Mouse (Mus musculus) embryonic facial prominence, embryonic 15.5 days (tissue): ENCODE data around the gene Rpsa. TPM values are rescaled to one million over a fixed set of nuclear protein-coding genes. Genes with fewer than 3 reads are reported as not detected.
A peak's percentile ranks its signal among the peaks of the same experiment; 100 is the strongest.

Source experiments
- ATAC-seq: fragments of 200-750 bp; cut with Nextera tagmentation; 2 replicates; pipeline ENCODE4 v1.8.0; 2017; ENCODE audit warnings: low read depth, moderate TSS enrichment; ENCODE audit not compliant: insufficient number of reproducible peaks, low FRiP score, low TSS enrichment
- H3K27ac ChIP-seq: fragments of 300-500 bp; sonication (generic); replicated peaks from 2 replicates; pipeline ENCODE4 v1.5.1; 2015; ENCODE audit warnings: mild to moderate bottlenecking, inconsistent platforms
- H3K27me3 ChIP-seq: fragments of 300-500 bp; sonication (generic); 2 replicates; pipeline ENCODE4 v1.6.1; 2015; ENCODE audit warnings: inconsistent platforms
- H3K36me3 ChIP-seq: fragments of 300-500 bp; sonication (generic); 2 replicates; pipeline ENCODE4 v1.6.1; 2015; ENCODE audit warnings: mild to moderate bottlenecking, inconsistent platforms
- H3K4me1 ChIP-seq: fragments of 300-500 bp; sonication (generic); 2 replicates; pipeline ENCODE4 v1.6.1; 2015; ENCODE audit warnings: inconsistent platforms
- H3K4me2 ChIP-seq: fragments of 300-500 bp; sonication (generic); replicated peaks from 2 replicates; pipeline ENCODE4 v1.6.1; 2015; ENCODE audit warnings: mild to moderate bottlenecking, inconsistent platforms
- H3K4me3 ChIP-seq: fragments of 300-500 bp; sonication (generic); replicated peaks from 2 replicates; pipeline ENCODE4 v1.5.1; 2015; ENCODE audit warnings: mild to moderate bottlenecking, inconsistent platforms
- H3K9ac ChIP-seq: fragments of 300-500 bp; sonication (generic); 2 replicates; pipeline ENCODE4 v1.6.1; 2015; ENCODE audit warnings: inconsistent platforms
- H3K9me3 ChIP-seq: fragments of 300-500 bp; sonication (generic); replicated peaks from 2 replicates; pipeline ENCODE4 v1.6.1; 2016; ENCODE audit warnings: inconsistent platforms
- WGBS: fragments of 180-500 bp; shearing (Covaris S2); methylation state at CpG from one replicate; pipeline ENCODE4 v1.1.7; 2015; 5-methylcytosine and 5-hydroxymethylcytosine counted together
- polyA plus RNA-seq: library from polyadenylated mRNA; unstranded; fragments of >200 nt; fragmentation: Nextera tagmentation; extraction: Ambion mirVana; gene quantifications from 2 replicates; pipeline ENCODE4 v1.2.1, GENCODE M21; 2015

Rpsa gene
- polyA plus RNA-seq, 1 experiment from 2014 or later = 1,545 TPM

DNA sequence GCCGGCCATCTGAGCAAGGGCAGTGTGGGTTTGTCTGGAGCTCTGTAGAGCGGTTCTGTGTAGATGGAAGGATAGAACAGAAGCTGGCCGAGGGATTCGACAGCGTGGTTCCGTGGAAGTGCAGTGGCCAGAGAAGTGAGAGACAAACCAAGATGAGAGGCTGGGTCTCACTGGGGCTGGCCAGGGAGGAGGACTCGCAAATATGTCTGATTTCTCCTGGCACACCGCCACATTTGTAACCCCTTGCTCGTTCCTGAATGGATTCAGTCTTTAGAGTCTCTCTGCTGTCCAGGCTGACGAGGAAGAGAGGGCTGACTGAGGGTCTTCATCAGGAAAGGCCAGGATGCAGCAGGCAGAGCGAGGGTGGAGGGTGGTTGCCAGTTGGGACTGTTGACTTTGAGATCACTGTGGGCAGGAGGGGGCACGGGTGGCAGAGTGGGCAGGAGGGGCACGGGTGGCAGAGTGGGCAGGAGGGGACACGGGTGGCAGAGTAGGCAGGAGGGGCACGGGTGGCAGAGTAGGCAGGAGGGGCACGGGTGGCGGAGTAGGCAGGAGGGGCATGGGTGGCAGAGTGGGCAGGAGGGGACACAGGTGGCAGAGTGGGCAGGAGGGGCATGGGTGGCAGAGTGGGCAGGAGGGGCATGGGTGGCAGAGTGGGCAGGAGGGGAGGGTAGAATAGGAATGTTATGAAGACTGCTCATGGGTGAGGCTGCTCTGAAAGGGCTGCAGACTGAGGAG, 13.3 kb upstream of the Rpsa start:
- Histone ChIP-seq H3K27me3 (no peaks in the 10 kb centered on the region), H3K27ac (no peak overlapping the region), H3K9me3 (no peaks in the 10 kb centered on the region), H3K36me3 (peaks cover 15% of the 10 kb centered on the region), H3K4me2 (no peak overlapping the region), H3K9ac (no peak overlapping the region), H3K4me3 (no peak overlapping the region), H3K4me1 (peaks cover 8% of the 10 kb centered on the region)
- no peak for ATAC-seq
- 89% methylated on average over 17 of the region's 17 CpGs for WGBS

DNA sequence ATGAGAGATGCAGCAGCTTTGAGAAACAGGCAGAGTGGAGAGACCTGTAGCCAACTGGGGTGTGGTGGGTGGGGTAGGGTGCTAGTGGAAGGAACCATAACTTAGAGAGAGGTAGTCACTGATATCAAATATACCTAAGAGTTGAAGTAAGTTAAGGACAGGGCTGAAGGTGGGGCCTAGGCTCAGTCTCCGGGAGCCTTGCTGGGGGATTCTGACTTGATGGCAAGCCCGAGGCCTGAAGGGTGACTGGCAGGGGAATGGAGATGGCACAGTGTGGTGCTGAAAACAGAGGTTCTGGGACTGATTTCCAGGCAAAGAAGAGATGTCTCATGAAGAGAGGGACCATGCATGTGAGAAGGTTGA, 12.7 kb upstream of the Rpsa start:
- Histone ChIP-seq H3K27ac (no peak overlapping the region), H3K9ac (no peak overlapping the region), H3K4me2 (no peak overlapping the region), H3K9me3 (no peaks in the 10 kb centered on the region), H3K36me3 (peaks cover 18% of the 10 kb centered on the region), H3K4me1 (peaks cover 8% of the 10 kb centered on the region), H3K27me3 (no peaks in the 10 kb centered on the region), H3K4me3 (no peak overlapping the region)
- WGBS = 88% methylated on average over 2 of the region's 2 CpGs
- no peak for ATAC-seq

DNA sequence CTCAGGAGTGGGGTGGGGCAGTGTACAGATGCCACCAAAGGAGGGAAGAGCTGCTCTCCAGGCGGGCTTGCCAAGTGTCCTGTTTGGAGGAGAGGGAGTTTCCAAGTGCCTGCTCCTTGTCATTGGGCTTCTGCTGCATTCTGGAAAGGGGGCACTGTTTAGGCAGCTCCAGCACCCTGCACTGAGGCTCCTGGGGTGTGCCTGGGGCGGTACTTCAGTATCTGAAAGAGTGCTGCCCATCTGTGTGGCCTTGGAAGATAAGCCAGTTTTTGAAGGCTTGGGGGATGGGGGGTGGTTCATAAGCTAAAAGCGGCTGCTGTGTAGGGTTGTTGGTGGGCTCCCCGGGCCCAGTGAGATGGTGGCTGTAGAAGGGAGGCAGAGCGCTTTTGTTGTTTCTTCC, 11.9 kb upstream of the Rpsa start:
- WGBS = 80% methylated on average over 5 of the region's 5 CpGs
- Histone ChIP-seq H3K4me2 (no peak overlapping the region), H3K9me3 (no peaks in the 10 kb centered on the region), H3K4me3 (no peak overlapping the region), H3K4me1 (peaks cover 8% of the 10 kb centered on the region), H3K27ac (peak overlapping the region; percentile 35; the same call in 1 of the 2 replicates), H3K9ac (no peak overlapping the region), H3K36me3 (peaks cover 25% of the 10 kb centered on the region), H3K27me3 (no peaks in the 10 kb centered on the region)
- ATAC-seq = no peak

DNA sequence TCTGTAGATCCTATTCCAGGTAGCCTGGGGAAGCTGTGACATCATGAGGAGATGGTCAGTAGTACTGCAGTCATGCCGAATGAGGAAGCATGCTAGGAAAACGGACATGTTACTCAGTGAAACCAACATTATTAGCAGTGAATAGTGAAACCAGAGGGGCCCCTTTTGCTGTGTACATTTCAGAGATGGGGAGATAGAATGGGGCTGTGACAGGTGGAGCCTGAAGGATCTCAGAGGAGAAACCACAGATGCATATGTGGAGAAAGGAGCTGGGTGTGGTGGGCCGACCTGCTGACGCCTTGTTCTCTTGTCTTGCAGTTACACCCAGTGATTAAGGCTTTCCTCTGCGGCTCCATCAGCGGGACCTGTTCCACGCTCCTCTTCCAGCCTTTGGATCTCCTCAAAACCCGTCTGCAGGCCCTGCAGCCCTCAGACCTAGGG, 11.3 kb upstream of the Rpsa start:
- Histone ChIP-seq H3K36me3 (peaks cover 30% of the 10 kb centered on the region), H3K27me3 (no peaks in the 10 kb centered on the region), H3K4me3 (no peak overlapping the region), H3K9ac (no peak overlapping the region), H3K4me1 (peaks cover 4% of the 10 kb centered on the region), H3K9me3 (no peaks in the 10 kb centered on the region), H3K4me2 (no peak overlapping the region), H3K27ac (peak overlapping the region; percentile 35; the same call in 1 of the 2 replicates)
- WGBS = 74% methylated on average over 8 of the region's 8 CpGs
- no peak for ATAC-seq

DNA sequence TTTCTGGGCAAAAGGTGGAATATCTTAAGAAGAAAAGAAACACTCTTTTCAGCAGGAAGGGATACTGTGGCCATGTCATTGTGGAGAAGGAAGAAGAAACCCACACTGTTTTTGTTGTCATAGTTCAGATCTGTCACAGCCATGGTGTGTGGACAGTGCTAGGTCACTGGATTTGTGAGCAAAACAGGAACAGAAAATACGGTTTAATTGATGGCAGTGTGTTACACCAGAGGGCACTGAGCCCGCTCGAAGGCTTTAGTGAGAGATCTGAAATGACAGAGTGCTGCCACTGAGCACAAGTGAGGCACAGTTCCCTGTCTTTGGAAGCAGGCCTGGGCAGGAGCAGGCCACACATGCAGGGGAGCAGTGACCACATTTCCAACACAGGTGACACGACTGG, 9.3 kb upstream of the Rpsa start:
- Histone ChIP-seq H3K4me2 (no peak overlapping the region), H3K27ac (no peak overlapping the region), H3K9ac (no peak overlapping the region), H3K4me1 (no peaks in the 10 kb centered on the region), H3K36me3 (peaks cover 40% of the 10 kb centered on the region), H3K9me3 (no peaks in the 10 kb centered on the region), H3K27me3 (no peaks in the 10 kb centered on the region), H3K4me3 (no peak overlapping the region)
- ATAC-seq = no peak
- WGBS = 88% methylated on average over 4 of the region's 4 CpGs

DNA sequence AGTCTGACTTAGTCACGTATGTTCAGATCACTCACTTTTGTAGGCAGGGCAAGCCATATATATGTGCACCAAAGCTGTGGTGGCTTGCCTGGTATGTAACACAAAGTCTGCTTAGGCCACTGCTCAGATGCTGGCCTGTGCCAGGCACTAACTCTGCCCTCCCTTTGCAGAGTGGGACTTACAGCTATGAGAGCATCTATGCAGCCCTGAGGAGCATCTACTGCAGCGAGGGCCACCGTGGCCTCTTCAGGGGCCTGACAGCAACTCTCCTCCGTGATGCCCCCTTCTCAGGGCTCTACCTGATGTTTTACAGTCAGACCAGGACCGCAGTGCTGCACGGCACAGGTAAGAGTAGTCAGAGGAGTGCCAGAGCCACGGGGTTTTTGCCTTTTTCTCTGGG, 7.0 kb upstream of the Rpsa start:
- H3K9me3 ChIP-seq = no peaks in the 10 kb centered on the region
- WGBS = 93% methylated on average over 7 of the region's 7 CpGs
- H3K9ac ChIP-seq = no peak overlapping the region
- ATAC-seq = no peak
- H3K4me1 ChIP-seq = no peaks in the 10 kb centered on the region
- H3K27ac ChIP-seq = no peak overlapping the region
- no peak overlapping the region for H3K4me3 ChIP-seq
- H3K27me3 ChIP-seq = no peaks in the 10 kb centered on the region
- no peak overlapping the region for H3K4me2 ChIP-seq
- peaks cover 52% of the 10 kb centered on the region for H3K36me3 ChIP-seq

DNA sequence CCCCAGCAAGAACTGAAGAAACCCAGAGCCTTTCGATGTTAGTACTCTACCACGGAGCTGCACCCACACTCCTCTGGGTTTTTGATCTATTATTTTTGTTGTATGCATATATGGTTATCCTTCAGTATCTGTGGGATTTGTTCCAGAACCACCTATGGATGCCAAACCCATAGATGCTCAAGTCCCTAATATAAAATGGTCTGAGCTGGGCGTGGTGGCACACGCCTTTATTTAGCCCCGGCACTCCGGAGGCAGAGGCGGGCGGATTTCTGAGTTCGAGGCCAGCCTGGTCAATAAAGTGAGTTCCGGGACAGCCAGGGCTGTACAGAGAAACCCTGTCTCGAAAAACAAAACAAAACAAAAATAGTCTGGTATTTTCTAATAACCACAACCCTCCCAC, 621 bp upstream of the Rpsa start:
- no peak for ATAC-seq

DNA sequence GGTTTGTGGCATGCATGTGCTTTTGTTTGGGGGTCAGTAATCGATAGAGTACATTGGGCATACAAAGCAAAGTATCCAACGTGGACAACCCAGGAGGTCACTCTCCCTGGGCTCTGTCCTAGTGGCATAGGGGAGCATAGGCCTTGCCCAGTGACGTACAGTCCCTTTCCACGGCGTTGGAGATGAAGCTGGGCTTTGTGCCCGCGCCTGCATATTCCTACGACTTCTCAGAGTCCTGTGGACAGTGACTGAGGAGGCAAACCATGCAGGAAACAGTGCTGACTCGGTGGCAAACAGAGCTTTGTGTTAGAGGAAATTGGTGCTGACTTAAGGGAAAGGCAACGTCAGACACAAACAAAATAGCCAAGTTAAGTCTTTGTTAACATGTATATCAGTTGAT, 1.8 kb downstream of the Rpsa start:
- Histone ChIP-seq H3K9me3 (no peaks in the 10 kb centered on the region), H3K27me3 (no peaks in the 10 kb centered on the region), H3K4me2 (peak overlapping the region; percentile 69), H3K36me3 (peaks cover 40% of the 10 kb centered on the region), H3K27ac (peak overlapping the region; percentile 19; the same call in 1 of the 2 replicates), H3K9ac (peak overlapping the region; percentile 100), H3K4me1 (peaks cover 14% of the 10 kb centered on the region), H3K4me3 (peak overlapping the region; percentile 100)
- 58% methylated on average over 10 of the region's 10 CpGs for WGBS
- ATAC-seq = no peak

More for the DNA sequence above, 621 bp upstream of the Rpsa start:
- 59% methylated on average over 11 of the region's 11 CpGs for WGBS
- Histone ChIP-seq H3K27me3 (no peaks in the 10 kb centered on the region), H3K4me3 (peak overlapping the region; percentile 100), H3K9ac (peak overlapping the region; percentile 27; the same call in 1 of the 2 replicates), H3K9me3 (no peaks in the 10 kb centered on the region), H3K27ac (peak overlapping the region; percentile 87), H3K4me2 (peak overlapping the region; percentile 54), H3K4me1 (peaks cover 14% of the 10 kb centered on the region), H3K36me3 (peaks cover 52% of the 10 kb centered on the region)

DNA sequence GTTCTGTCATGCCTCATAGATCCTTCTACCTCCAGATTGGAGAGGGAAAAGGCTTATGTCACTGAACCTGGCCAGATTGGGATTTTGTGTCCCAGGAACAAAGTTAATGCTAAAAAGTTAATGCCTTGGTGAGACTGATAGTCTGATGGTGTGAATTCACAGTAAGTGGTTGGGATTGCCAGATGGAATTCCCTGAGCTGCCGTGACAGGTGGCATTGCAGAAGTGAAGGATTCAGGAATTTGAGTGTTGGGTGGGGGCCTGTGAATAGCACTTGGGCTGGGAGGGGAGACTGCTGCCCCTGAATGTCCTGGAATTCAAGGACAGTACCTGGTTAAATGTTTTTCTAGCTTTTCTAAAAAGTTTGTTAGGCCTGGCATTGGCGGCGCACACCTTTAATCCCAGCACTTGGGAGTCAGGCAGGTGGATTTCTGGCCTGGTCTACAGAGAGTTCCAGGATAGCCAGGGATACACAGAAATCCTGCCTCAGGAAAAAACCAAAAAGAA, 4.3 kb downstream of the Rpsa start:
- no peak for ATAC-seq
- Histone ChIP-seq H3K9ac (no peak overlapping the region), H3K9me3 (no peaks in the 10 kb centered on the region), H3K4me3 (no peak overlapping the region), H3K4me1 (peaks cover 17% of the 10 kb centered on the region), H3K27ac (no peak overlapping the region), H3K4me2 (no peak overlapping the region), H3K36me3 (peaks cover 38% of the 10 kb centered on the region), H3K27me3 (no peaks in the 10 kb centered on the region)
- 75% methylated on average over 3 of the region's 3 CpGs for WGBS

DNA sequence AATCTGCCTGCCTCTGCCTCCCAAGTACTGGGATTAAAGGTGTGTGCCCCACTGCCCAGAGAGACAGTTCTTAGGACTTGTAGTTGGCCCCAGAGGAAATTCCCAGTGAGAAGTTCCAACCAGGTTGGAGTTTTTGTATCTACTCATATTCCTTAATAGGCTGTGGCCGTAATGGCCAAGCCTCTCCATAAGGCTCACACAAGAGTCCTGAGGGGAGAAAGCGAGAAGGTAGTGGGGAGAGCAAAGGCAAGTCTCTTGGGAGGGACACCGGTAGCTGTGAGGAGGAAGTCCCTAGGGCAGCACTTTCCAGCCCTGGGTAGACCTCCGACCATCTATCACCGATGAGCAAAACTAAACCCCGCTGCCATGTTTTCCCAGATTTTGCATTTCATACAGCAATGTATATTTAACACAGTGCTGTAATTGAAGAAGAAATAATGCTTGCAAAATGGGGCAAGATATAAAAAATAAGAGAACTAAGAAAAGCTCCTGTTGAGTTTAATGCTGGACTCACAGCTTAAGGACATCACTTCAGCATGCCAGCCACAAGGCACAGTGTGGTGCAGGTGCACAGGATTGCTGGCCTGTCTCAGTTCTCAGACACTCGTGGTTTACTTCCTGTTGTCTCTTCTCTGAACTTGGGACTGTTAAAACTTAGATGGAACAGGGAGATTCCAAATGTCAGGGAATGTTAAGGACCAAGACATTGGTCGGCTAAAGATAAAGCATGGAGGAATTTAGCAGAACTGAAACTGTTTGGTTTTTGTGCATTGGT, 5.7 kb downstream of the Rpsa start:
- Histone ChIP-seq H3K9me3 (no peaks in the 10 kb centered on the region), H3K4me1 (peaks cover 17% of the 10 kb centered on the region), H3K27ac (peak overlapping the region; percentile 3; the same call in 1 of the 2 replicates), H3K4me2 (no peak overlapping the region), H3K4me3 (no peak overlapping the region), H3K9ac (no peak overlapping the region), H3K36me3 (peaks cover 38% of the 10 kb centered on the region), H3K27me3 (no peaks in the 10 kb centered on the region)
- 35% methylated on average over 8 of the region's 8 CpGs for whole genome bisulfite sequencing
- no peak for ATAC-seq

DNA sequence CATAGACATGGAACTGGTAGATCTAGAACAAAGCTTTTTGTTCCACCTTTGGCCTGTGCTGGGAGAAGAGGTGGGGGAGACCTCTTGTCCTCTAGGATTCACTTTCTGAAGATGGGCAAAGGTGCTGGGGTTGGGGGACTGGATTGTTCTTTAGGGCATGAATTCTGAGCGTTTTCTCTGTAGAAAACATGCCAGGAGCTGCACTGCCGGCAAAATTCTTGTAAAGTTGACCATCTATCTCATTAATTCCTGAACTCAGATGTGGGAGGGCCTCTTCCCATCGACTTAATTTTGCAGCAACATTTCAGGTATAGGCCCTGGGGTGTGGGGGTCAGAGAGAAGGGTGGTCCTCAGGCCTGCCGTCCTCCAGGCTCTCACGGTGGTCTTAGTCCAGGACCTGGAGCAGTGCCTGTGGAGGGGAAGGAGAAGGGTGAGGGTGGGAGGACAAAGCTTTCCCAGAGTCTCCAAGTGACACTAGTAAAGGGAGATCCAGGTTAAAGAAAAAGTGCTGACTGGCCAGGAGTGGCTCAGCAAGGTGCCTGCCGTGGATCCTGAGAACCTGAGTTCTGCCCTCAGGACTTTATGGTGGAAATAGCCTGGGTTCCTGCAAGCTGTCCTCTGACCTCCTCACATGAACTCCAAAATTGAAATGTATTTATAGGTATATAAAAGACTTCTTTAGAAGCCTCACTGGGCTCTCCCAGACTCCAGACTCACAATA, 6.4 kb downstream of the Rpsa start:
- Histone ChIP-seq H3K4me2 (no peak overlapping the region), H3K4me1 (peaks cover 11% of the 10 kb centered on the region), H3K36me3 (peaks cover 34% of the 10 kb centered on the region), H3K4me3 (no peak overlapping the region), H3K9me3 (no peaks in the 10 kb centered on the region), H3K27ac (no peak overlapping the region), H3K27me3 (no peaks in the 10 kb centered on the region), H3K9ac (no peak overlapping the region)
- WGBS = 40% methylated on average over 6 of the region's 6 CpGs
- no peak for ATAC-seq
